Mouse (Mus musculus): ENCODE results near the gene Hps5.

The Hps5 gene

GRCm38 (mm10) chr7:46738561-46739460 is 57.1 kb downstream of the Hps5 start:
- DNase-seq (ENCODE audit: low read depth, low spot score): no peak

- DNase-seq (ENCODE audit: low read depth, low spot score): no peak
These were observed 60.9 kb downstream of the Hps5 start for GRCm38 (mm10) chr7:46734983-46735382.

GRCm38 (mm10) chr7:46732458-46732857 is 63.4 kb downstream of the Hps5 start, which contains the start of gene Saa4:
Saa4 (minus strand) TSS chr7:46732603.
- no peak for DNase-seq (ENCODE audit: low read depth, low spot score)

- no peak for DNase-seq (ENCODE audit: low read depth, low spot score)
These were observed 68.3 kb downstream of the Hps5 start for GRCm38 (mm10) chr7:46727584-46727983.

- no peak for DNase-seq (ENCODE audit: low read depth, low spot score)
These were observed 71.5 kb downstream of the Hps5 start for GRCm38 (mm10) chr7:46724396-46724795.

DNA sequence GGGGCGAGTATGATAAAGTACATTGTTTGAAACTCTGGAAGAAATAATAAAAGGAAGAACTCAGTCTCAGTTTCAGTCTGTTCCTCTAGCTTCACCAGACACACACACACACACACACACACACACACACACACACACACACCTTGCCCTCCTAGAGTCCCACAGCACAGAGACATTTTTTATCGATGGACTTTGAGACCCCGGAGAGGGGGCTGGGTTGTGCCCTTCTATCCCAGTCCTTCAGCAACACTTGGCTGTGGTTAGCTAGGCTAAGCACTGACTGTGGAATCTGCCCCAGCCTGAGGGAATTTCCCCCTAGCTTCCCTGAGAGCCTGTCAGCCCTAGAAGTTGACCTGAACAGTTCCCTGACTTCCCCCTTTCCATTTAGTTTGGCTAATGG is 72.0 kb downstream of the Hps5 start:
- no peak for DNase-seq (ENCODE audit: low read depth, low spot score)

GRCm38 (mm10) chr7:46723354-46723753 is 72.5 kb downstream of the Hps5 start:
- DNase-seq (ENCODE audit: low read depth, low spot score): no peak

DNA sequence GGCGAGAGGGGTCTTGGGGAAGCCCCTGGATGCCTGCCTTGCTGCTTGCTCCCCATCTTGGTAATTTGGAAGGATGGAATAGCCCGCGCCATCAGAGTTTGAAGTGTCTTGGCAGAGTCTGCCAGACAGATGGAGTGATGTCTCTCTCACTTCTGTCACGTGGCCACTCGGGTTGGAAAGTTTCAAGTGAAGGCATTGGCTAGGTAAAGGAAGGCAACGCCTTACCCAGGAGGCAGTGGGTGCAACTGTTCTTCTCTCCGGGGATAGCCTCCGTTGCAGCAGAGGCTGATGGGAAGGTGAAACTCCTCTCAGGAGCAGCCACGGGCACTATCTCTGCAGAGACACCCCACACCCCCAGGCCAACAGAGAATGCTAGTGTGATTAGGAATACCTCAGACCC is 75.4 kb downstream of the Hps5 start:
- no peak for DNase-seq (ENCODE audit: low read depth, low spot score)

DNA sequence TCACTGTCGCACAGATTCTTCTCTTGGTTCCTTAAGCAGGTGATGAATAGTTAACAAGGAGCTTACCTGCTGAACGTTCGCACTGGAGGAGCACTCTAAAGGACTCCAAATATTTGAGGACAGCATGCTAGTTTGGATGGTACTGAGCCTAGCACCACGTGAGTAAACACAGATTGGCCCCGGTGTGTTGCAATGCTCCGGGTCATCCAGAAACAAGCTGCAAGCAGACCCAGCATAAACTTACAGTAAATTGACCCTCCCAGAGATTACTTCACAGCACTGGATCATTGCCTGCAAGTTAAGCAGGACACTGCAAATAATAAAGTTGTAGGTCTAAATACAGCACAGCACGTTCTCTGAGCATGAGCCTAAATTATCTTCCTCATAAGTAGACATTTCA is 76.3 kb downstream of the Hps5 start:
- DNase-seq (ENCODE audit: low read depth, low spot score): peak; percentile 80

GRCm38 (mm10) chr7:46718591-46719270 is 77.1 kb downstream of the Hps5 start:
- no peak for DNase-seq (ENCODE audit: low read depth, low spot score)

DNA sequence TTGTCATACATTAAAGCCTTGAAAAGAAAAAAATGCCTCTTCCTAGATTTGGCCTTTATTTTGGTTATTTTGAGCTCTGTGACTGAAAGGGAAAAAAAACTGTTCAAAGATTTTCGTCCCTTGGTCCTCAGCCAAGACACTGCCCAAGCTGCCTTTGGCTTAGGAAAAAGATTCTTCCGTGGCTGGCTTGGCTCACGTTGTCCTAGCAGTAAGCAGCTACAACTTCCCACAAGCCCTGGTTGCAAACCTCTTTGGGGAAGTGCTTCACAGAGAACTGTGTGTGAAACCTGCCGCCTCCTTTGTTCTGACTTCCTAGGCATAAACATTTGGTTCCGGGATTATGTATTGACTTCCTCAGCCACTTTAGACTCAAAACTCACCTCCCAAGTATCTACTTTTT is 79.0 kb downstream of the Hps5 start:
- peak; percentile 56 for DNase-seq (ENCODE audit: low read depth, low spot score)

- no peak for DNase-seq (ENCODE audit: low read depth, low spot score)
These were observed 80.3 kb downstream of the Hps5 start, which contains the start of gene Saa3 for GRCm38 (mm10) chr7:46715600-46715999. Saa3 (minus strand) TSS chr7:46715700.

GRCm38 (mm10) chr7:46714518-46714917 is 81.3 kb downstream of the Hps5 start:
- peak; percentile 42 for DNase-seq (ENCODE audit: low read depth, low spot score)

GRCm38 (mm10) chr7:46712250-46712649 is 83.6 kb downstream of the Hps5 start:
- DNase-seq (ENCODE audit: low read depth, low spot score): no peak
